Comparison of ENCODE assay signal across 7 mouse cellular contexts in genomic region chr19:47658914-47659535, GRCm38 (mm10). TPM values are rescaled to one million over a fixed set of nuclear protein-coding genes. Genes with fewer than 3 reads are reported as not detected.
DNase-seq lines count a peak whose midpoint lies in the region; ATAC-seq and TF ChIP-seq lines count a peak whose summit lies in the region.

No protein-coding gene starts in this region.

- no peaks in the 10 kb centered on the region for H3K36me3 ChIP-seq in forebrain, embryonic 11.5 days (ENCODE audit: control insufficient read depth, insufficient read depth, low read length)

- DNase-seq in Muller cell, postnatal 12 days (ENCODE audit: inconsistent ontology term) = peak; percentile 56
- peak; percentile 73 for DNase-seq in forebrain, embryonic 11.5 days (ENCODE audit: low spot score)
- DNase-seq in heart, postnatal 4 days = peak; percentile 77
- DNase-seq in layer of hippocampus, adult 9-11 months = peak; percentile 52
- peak; percentile 54 for DNase-seq in lung, postnatal 25 days (ENCODE audit: low spot score)
- peak; percentile 35 for DNase-seq in right cerebral cortex, postnatal 4 days

- no peak overlapping the region for H3K27ac ChIP-seq in bone marrow macrophage, adult 2 months (ENCODE audit: insufficient read depth, low read depth, low read length)
- H3K27ac ChIP-seq in forebrain, embryonic 11.5 days (ENCODE audit: low read depth, low read length) = no peak overlapping the region

- H3K4me3 ChIP-seq in bone marrow macrophage, adult 2 months (ENCODE audit: insufficient read depth, low read length) = no peak overlapping the region
- H3K4me3 ChIP-seq in forebrain, embryonic 11.5 days (ENCODE audit: low read depth, low read length) = no peak overlapping the region

- no peak overlapping the region for H3K4me2 ChIP-seq in forebrain, embryonic 11.5 days (ENCODE audit: low read depth, low read length, severe bottlenecking)

- H3K4me1 ChIP-seq in bone marrow macrophage, adult 2 months (ENCODE audit: control insufficient read depth, insufficient read depth, low read length) = peaks cover 5% of the 10 kb centered on the region; the same call in 1 of the 2 replicates
- no peaks in the 10 kb centered on the region for H3K4me1 ChIP-seq in forebrain, embryonic 11.5 days (replicated peaks; ENCODE audit: control insufficient read depth, insufficient read depth, low read length)

- peak; percentile 76 for ATAC-seq in forebrain, embryonic 11.5 days (replicated peaks; ENCODE audit: low FRiP score)

- H3K9ac ChIP-seq in forebrain, embryonic 11.5 days (ENCODE audit: low read length) = peak overlapping the region; percentile 0; the same call in 1 of the 2 replicates

- WGBS in forebrain, embryonic 11.5 days = 27% methylated on average over 5 of the region's 5 CpGs

- H3K9me3 ChIP-seq in forebrain, embryonic 11.5 days (ENCODE audit: control insufficient read depth, low read length) = no peaks in the 10 kb centered on the region

- H3K27me3 ChIP-seq in forebrain, embryonic 11.5 days (ENCODE audit: control insufficient read depth, insufficient read depth, low read length) = no peaks in the 10 kb centered on the region

- TF ChIP-seq CTCF in bone marrow macrophage, adult 2 months (IDR thresholded peaks at IDR 0.05; ENCODE audit: low read depth, low read length) = peak; percentile 42

- TF ChIP-seq POLR2A in bone marrow macrophage, adult 2 months (IDR thresholded peaks at IDR 0.05; ENCODE audit: borderline replicate concordance, low read depth, low read length) = no peak

RNA-seq across cellular contexts. Expression of gene Col17a1, which starts 32.9 kb away (rescaled TPM):
- polyA plus RNA-seq in bone marrow macrophage, adult 2 months (2012; ENCODE audit: insufficient read depth, insufficient read length, missing spikeins) = not detected in 2 replicates
- 0.61 and 1.1 TPM in 2 replicates for polyA plus RNA-seq in forebrain, embryonic 11.5 days (2014; fragmentation: Nextera tagmentation; extraction: Ambion mirVana)
- under 1 TPM; 0.17 to 0.25 TPM for total RNA-seq in heart, postnatal 4 days (2021)
